Mouse (Mus musculus): Measurements from ENCODE around the gene Atp6v1fnb. TPM values are rescaled to one million over a fixed set of nuclear protein-coding genes. Genes with fewer than 3 reads are reported as not detected.

Gene Atp6v1fnb
- total and polyA plus RNA-seq, 3 experiments: 0.13 TPM; not detected in 2

GRCm38 (mm10) chr6:29426331-29426730, 44.9 kb upstream of the Atp6v1fnb start:
- Histone ChIP-seq H3K27me3 (ENCODE audit: control insufficient read depth in 1 of 2, insufficient read depth in 2 of 2, low read length in 2 of 2) (peaks cover 1 to 19% of the 10 kb centered on the region in 2 experiments; a peak in 3 of 4 replicates), H3K36me3 (ENCODE audit: control insufficient read depth in 1 of 2, insufficient read depth in 2 of 2, low read length in 2 of 2) (no peaks in the 10 kb centered on the region; a peak in 1 of 4 replicates)
- TF ChIP-seq CHD2 (IDR thresholded peaks at IDR 0.05; ENCODE audit: low read length) (no peak), ZMIZ1 (IDR thresholded peaks at IDR 0.05; ENCODE audit: low read depth, low read length) (no peak), GABPA (IDR thresholded peaks at IDR 0.05; ENCODE audit: low read depth, low read length) (no peak), CHD1 (IDR thresholded peaks at IDR 0.05; ENCODE audit: low read depth, low read length) (no peak), EP300 (IDR thresholded peaks at IDR 0.05; ENCODE audit: low read depth in 1 of 2, low read length in 2 of 2) (no peak), JUND (IDR thresholded peaks at IDR 0.05; ENCODE audit: low read depth, low read length) (no peak), SMC3 (IDR thresholded peaks at IDR 0.05; ENCODE audit: low read depth, low read length) (no peak), HCFC1 (IDR thresholded peaks at IDR 0.05; ENCODE audit: low read depth, low read length) (no peak), ELF1 (IDR thresholded peaks at IDR 0.05; ENCODE audit: low read depth, low read length) (no peak), UBTF (IDR thresholded peaks at IDR 0.05; ENCODE audit: borderline replicate concordance, insufficient read depth, low read depth, low read length) (no peak), ETS1 (IDR thresholded peaks at IDR 0.05; ENCODE audit: low read depth, low read length) (no peak), NRF1 (IDR thresholded peaks at IDR 0.05; ENCODE audit: insufficient read depth, low read depth, low read length, poor library complexity, severe bottlenecking) (no peak), POLR2A (IDR thresholded peaks at IDR 0.05; ENCODE audit: control insufficient read depth in 1 of 2, insufficient read depth in 1 of 2, low read depth in 1 of 2, low read length in 2 of 2, poor library complexity in 1 of 2) (no peak), MYB (IDR thresholded peaks at IDR 0.05; ENCODE audit: low read depth, low read length) (no peak), E2F4 (IDR thresholded peaks at IDR 0.05; ENCODE audit: borderline replicate concordance, low read depth, low read length) (no peak), MAX (IDR thresholded peaks at IDR 0.05; ENCODE audit: low read length) (no peak), TCF12 (IDR thresholded peaks at IDR 0.05; ENCODE audit: low read depth, low read length) (no peak), MXI1 (IDR thresholded peaks at IDR 0.05; ENCODE audit: low read depth, low read length) (no peak), MYC (IDR thresholded peaks at IDR 0.05; ENCODE audit: low read depth, low read length) (no peak), MAZ (IDR thresholded peaks at IDR 0.05; ENCODE audit: low read depth, low read length) (no peak)

GRCm38 (mm10) chr6:29428171-29428570, 43.1 kb upstream of the Atp6v1fnb start:
- H3K9ac ChIP-seq (ENCODE audit: control insufficient read depth, low read depth, low read length, poor library complexity, severe bottlenecking): no peak overlapping the region

More at GRCm38 (mm10) chr6:29426331-29426730, 44.9 kb upstream of the Atp6v1fnb start:
- Histone ChIP-seq H3K27ac (ENCODE audit: control insufficient read depth, low read depth, low read length) (no peak overlapping the region), H3K9me3 (replicated peaks; ENCODE audit: insufficient read depth, low read length) (no peaks in the 10 kb centered on the region), H3K4me3 (ENCODE audit: control insufficient read depth in 1 of 2, insufficient read depth in 1 of 2, low read depth in 2 of 2, low read length in 2 of 2) (no peak overlapping the region), H3K4me1 (ENCODE audit: control insufficient read depth in 1 of 2, insufficient read depth in 2 of 2, low read length in 2 of 2) (peaks cover 0 to 12% of the 10 kb centered on the region in 2 experiments; a peak in 1 of 4 replicates), H3K9ac (ENCODE audit: control insufficient read depth, low read depth, low read length, poor library complexity, severe bottlenecking) (no peak overlapping the region), H3K79me2 (ENCODE audit: control insufficient read depth, insufficient read depth, low read length, poor library complexity) (no peaks in the 10 kb centered on the region)
- no peak for DNase-seq (ENCODE audit: low read depth, low spot score)

More at GRCm38 (mm10) chr6:29428171-29428570, 43.1 kb upstream of the Atp6v1fnb start:
- Histone ChIP-seq H3K27me3 (ENCODE audit: control insufficient read depth in 1 of 2, insufficient read depth in 2 of 2, low read length in 2 of 2) (peaks cover 0 to 6% of the 10 kb centered on the region in 2 experiments; a peak in 1 of 4 replicates), H3K36me3 (ENCODE audit: control insufficient read depth in 1 of 2, insufficient read depth in 2 of 2, low read length in 2 of 2) (no peaks in the 10 kb centered on the region; a peak in 1 of 4 replicates), H3K4me3 (ENCODE audit: control insufficient read depth in 1 of 2, insufficient read depth in 1 of 2, low read depth in 2 of 2, low read length in 2 of 2) (no peak overlapping the region), H3K9me3 (replicated peaks; ENCODE audit: insufficient read depth, low read length) (no peaks in the 10 kb centered on the region), H3K79me2 (ENCODE audit: control insufficient read depth, insufficient read depth, low read length, poor library complexity) (no peaks in the 10 kb centered on the region), H3K27ac (ENCODE audit: control insufficient read depth, low read depth, low read length) (no peak overlapping the region), H3K4me1 (ENCODE audit: control insufficient read depth in 1 of 2, insufficient read depth in 2 of 2, low read length in 2 of 2) (peaks cover 0 to 12% of the 10 kb centered on the region in 2 experiments; a peak in 1 of 4 replicates)
- no peak for TF ChIP-seq ZNF384 (IDR thresholded peaks at IDR 0.05; ENCODE audit: low read depth, low read length)
- no peak for TF ChIP-seq MXI1 (IDR thresholded peaks at IDR 0.05; ENCODE audit: low read depth, low read length)
- TF ChIP-seq SMC3 (IDR thresholded peaks at IDR 0.05; ENCODE audit: low read depth, low read length): no peak
- no peak for TF ChIP-seq EP300 (IDR thresholded peaks at IDR 0.05; ENCODE audit: low read depth in 1 of 2, low read length in 2 of 2)
- TF ChIP-seq JUND (IDR thresholded peaks at IDR 0.05; ENCODE audit: low read depth, low read length): no peak
- DNase-seq (ENCODE audit: low read depth, low spot score): no peak

All from MEL (cell line).